Mouse (Mus musculus): ENCODE data around the gene Nfatc3. TPM values are rescaled to one million over a fixed set of nuclear protein-coding genes. Genes with fewer than 3 reads are reported as not detected.

Gene Nfatc3
- polyA plus RNA-seq, 1 experiment from 2014 or later, result 3.4 TPM

- Histone ChIP-seq H3K4me1 (replicated peaks) (no peaks in the 10 kb centered on the region), H3K9ac (no peak overlapping the region), H3K27ac (no peak overlapping the region), H3K9me3 (replicated peaks) (no peaks in the 10 kb centered on the region), H3K4me3 (no peak overlapping the region), H3K27me3 (no peaks in the 10 kb centered on the region), H3K4me2 (no peak overlapping the region), H3K36me3 (peaks cover 38% of the 10 kb centered on the region)
- WGBS, result 74% methylated on average over 3 of the region's 3 CpGs
- no peak for ATAC-seq (replicated peaks; ENCODE audit: insufficient number of reproducible peaks, insufficient read depth, low FRiP score, low read depth)
Measured at GRCm38 (mm10) chr8:106127054-106127453, 68.4 kb downstream of the Nfatc3 start.

- no peaks in the 10 kb centered on the region for H3K27me3 ChIP-seq
- ATAC-seq (replicated peaks; ENCODE audit: insufficient number of reproducible peaks, insufficient read depth, low FRiP score, low read depth), result no peak
- whole genome bisulfite sequencing, result 89% methylated on average over 10 of the region's 10 CpGs
Measured at GRCm38 (mm10) chr8:106127882-106128410, 69.3 kb downstream of the Nfatc3 start.

GRCm38 (mm10) chr8:106129232-106129930, 70.7 kb downstream of the Nfatc3 start:
- H3K36me3 ChIP-seq, result peaks cover 38% of the 10 kb centered on the region
- no peaks in the 10 kb centered on the region for H3K9me3 ChIP-seq (replicated peaks)
- H3K27me3 ChIP-seq, result peaks cover 6% of the 10 kb centered on the region; the same call in 1 of the 2 replicates
- H3K4me3 ChIP-seq, result no peak overlapping the region
- no peak overlapping the region for H3K9ac ChIP-seq
- no peak overlapping the region for H3K4me2 ChIP-seq
- H3K27ac ChIP-seq, result no peak overlapping the region
- ATAC-seq (replicated peaks; ENCODE audit: insufficient number of reproducible peaks, insufficient read depth, low FRiP score, low read depth), result no peak
- no peaks in the 10 kb centered on the region for H3K4me1 ChIP-seq (replicated peaks)

More at GRCm38 (mm10) chr8:106127882-106128410, 69.3 kb downstream of the Nfatc3 start:
- Histone ChIP-seq H3K9ac (no peak overlapping the region), H3K9me3 (replicated peaks) (no peaks in the 10 kb centered on the region), H3K4me3 (no peak overlapping the region), H3K4me1 (replicated peaks) (no peaks in the 10 kb centered on the region), H3K36me3 (peaks cover 42% of the 10 kb centered on the region), H3K4me2 (no peak overlapping the region), H3K27ac (no peak overlapping the region)

DNA sequence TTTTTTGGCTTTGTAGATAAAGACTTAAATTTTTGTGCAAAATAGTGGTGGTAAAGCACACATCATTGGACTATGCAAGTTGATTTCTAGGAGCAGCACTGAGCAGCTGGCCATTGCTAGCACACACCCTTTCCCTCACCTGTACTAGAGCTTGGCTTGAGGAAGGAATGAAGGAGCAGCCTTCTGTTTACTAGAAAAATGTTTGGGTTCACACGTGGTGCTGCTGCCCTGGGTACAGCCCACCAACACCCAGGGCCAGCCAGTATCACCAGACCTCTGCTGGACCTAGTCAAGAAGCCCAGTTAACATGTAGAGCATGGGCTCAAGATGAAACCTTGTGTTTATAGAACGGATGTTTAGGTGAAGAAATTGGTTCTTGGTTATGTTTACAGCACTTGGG, 71.4 kb downstream of the Nfatc3 start:
- ATAC-seq (replicated peaks; ENCODE audit: insufficient number of reproducible peaks, insufficient read depth, low FRiP score, low read depth), result no peak
- Histone ChIP-seq H3K4me2 (no peak overlapping the region), H3K9ac (no peak overlapping the region), H3K36me3 (peaks cover 38% of the 10 kb centered on the region), H3K27ac (no peak overlapping the region), H3K4me1 (replicated peaks) (no peaks in the 10 kb centered on the region; the same call in 1 of the 2 replicates), H3K9me3 (replicated peaks) (no peaks in the 10 kb centered on the region), H3K4me3 (no peak overlapping the region), H3K27me3 (peaks cover 12% of the 10 kb centered on the region)
- WGBS, result 82% methylated on average over 2 of the region's 2 CpGs

- H3K4me2 ChIP-seq, result no peak overlapping the region
- no peak overlapping the region for H3K27ac ChIP-seq
- no peak overlapping the region for H3K9ac ChIP-seq
- peaks cover 17% of the 10 kb centered on the region for H3K27me3 ChIP-seq
- H3K4me3 ChIP-seq, result no peak overlapping the region
- no peak for ATAC-seq (replicated peaks; ENCODE audit: insufficient number of reproducible peaks, insufficient read depth, low FRiP score, low read depth)
- H3K4me1 ChIP-seq (replicated peaks), result peaks cover under 1% of the 10 kb centered on the region; the same call in 1 of the 2 replicates
- H3K9me3 ChIP-seq (replicated peaks), result no peaks in the 10 kb centered on the region
- 82% methylated on average over 2 of the region's 2 CpGs for WGBS
- H3K36me3 ChIP-seq, result peaks cover 38% of the 10 kb centered on the region
Measured at GRCm38 (mm10) chr8:106130505-106130904, 71.9 kb downstream of the Nfatc3 start.

DNA sequence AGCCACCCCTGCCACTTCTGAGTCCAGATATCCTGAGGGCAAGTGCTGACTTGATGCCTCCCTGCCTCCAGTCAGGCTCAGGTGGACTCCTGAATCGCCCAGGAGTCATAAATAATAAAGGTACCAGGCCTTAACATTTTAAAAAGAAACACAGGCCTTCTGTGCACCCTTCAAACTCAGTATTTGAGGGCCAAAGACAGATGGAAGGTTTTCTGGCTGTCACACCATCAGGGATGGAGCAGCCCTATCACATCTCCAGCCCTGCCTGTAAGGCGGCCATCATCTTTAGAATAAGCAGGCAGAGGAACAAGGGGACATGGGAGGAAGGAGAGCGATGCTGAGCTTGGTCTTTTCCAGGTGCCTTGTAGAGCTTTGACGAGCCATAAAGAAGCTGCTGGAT, 72.4 kb downstream of the Nfatc3 start:
- H3K4me2 ChIP-seq, result no peak overlapping the region
- ATAC-seq (replicated peaks; ENCODE audit: insufficient number of reproducible peaks, insufficient read depth, low FRiP score, low read depth), result no peak
- H3K27ac ChIP-seq, result no peak overlapping the region
- peaks cover 5% of the 10 kb centered on the region for H3K4me1 ChIP-seq (replicated peaks)
- H3K36me3 ChIP-seq, result peaks cover 38% of the 10 kb centered on the region
- H3K9ac ChIP-seq, result no peak overlapping the region
- peaks cover 22% of the 10 kb centered on the region for H3K27me3 ChIP-seq
- no peaks in the 10 kb centered on the region for H3K9me3 ChIP-seq (replicated peaks)
- 93% methylated on average over 4 of the region's 4 CpGs for WGBS
- H3K4me3 ChIP-seq, result no peak overlapping the region

GRCm38 (mm10) chr8:106131488-106132222, 73.0 kb downstream of the Nfatc3 start:
- Histone ChIP-seq H3K9ac (no peak overlapping the region), H3K36me3 (peaks cover 38% of the 10 kb centered on the region), H3K4me3 (no peak overlapping the region), H3K4me1 (replicated peaks) (peaks cover 12% of the 10 kb centered on the region), H3K27ac (no peak overlapping the region), H3K27me3 (peaks cover 28% of the 10 kb centered on the region), H3K4me2 (no peak overlapping the region), H3K9me3 (replicated peaks) (no peaks in the 10 kb centered on the region)
- no peak for ATAC-seq (replicated peaks; ENCODE audit: insufficient number of reproducible peaks, insufficient read depth, low FRiP score, low read depth)
- 86% methylated on average over 7 of the region's 7 CpGs for WGBS

DNA sequence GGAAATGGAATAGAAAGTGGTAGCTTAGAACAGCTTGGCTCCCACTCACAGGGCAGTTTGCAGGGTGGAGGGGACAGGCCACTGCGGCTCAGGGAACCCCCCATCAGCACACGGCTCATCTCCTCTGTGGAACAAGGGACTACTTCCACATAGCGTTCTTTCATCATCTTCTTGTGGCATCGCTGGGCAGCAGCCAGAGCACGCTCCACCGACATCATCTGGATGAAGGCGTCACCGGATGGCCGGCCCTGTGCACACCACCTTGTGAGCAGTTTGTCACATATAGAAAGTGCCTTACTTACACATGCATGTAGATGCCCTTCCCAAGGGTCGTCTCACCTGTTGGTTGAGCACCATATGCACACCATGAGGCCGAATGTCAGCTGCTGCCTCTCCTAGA, 73.7 kb downstream of the Nfatc3 start:
- H3K27me3 ChIP-seq, result peaks cover 35% of the 10 kb centered on the region
- H3K36me3 ChIP-seq, result peaks cover 34% of the 10 kb centered on the region
- WGBS, result 88% methylated on average over 11 of the region's 11 CpGs

DNA sequence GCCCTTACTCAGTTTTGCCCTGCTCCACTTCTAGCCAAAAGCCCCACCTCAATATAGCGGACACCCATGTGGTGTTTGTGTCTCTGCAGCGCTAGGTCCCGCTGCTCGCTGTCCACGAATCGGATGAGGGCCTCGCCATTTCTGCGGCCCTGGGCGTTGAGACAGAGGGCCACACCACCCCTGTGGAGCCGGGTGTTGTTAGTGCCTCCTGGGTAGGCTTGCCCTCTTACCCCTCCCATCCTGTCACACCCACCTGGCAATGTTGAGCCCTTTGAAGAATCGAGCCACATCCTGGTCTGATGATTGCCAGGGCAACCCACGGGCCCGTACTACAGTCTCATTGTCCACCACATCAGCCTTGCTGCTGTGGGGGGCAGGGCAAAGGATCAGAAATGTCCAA, 74.9 kb downstream of the Nfatc3 start:
- Histone ChIP-seq H3K4me1 (replicated peaks) (peaks cover 26% of the 10 kb centered on the region), H3K9ac (no peak overlapping the region), H3K4me2 (no peak overlapping the region), H3K9me3 (replicated peaks) (no peaks in the 10 kb centered on the region), H3K27ac (no peak overlapping the region), H3K36me3 (peaks cover 22% of the 10 kb centered on the region), H3K4me3 (no peak overlapping the region), H3K27me3 (peaks cover 36% of the 10 kb centered on the region)
- WGBS, result 65% methylated on average over 13 of the region's 13 CpGs
- ATAC-seq (replicated peaks; ENCODE audit: insufficient number of reproducible peaks, insufficient read depth, low FRiP score, low read depth), result no peak

More for the DNA sequence above, 73.7 kb downstream of the Nfatc3 start:
- no peak for ATAC-seq (replicated peaks; ENCODE audit: insufficient number of reproducible peaks, insufficient read depth, low FRiP score, low read depth)
- no peak overlapping the region for H3K9ac ChIP-seq
- H3K4me3 ChIP-seq, result no peak overlapping the region
- H3K4me1 ChIP-seq (replicated peaks), result peaks cover 19% of the 10 kb centered on the region
- H3K4me2 ChIP-seq, result no peak overlapping the region
- no peak overlapping the region for H3K27ac ChIP-seq
- no peaks in the 10 kb centered on the region for H3K9me3 ChIP-seq (replicated peaks)

DNA sequence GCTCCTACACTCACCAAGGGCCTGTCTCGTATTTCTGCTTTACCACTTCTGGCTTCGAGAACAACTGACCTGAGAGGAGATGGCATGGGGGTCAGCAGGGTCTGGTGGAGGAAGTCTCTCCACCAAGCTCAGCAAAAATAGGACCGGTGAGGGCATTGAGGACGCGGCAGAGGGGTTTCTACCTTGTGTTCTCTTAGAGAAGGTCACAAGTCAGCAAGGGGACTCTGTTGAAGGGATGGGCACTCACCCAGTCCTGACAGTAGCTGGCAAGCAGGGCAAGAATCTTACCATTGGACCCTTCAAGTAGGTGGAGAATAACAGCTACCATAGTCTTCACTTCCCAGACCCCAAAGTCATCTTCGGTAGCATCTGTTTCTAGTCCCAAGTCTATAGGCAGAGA, 75.3 kb downstream of the Nfatc3 start:
- no peak overlapping the region for H3K4me3 ChIP-seq
- H3K9ac ChIP-seq, result no peak overlapping the region
- ATAC-seq (replicated peaks; ENCODE audit: insufficient number of reproducible peaks, insufficient read depth, low FRiP score, low read depth), result no peak
- no peak overlapping the region for H3K4me2 ChIP-seq
- peaks cover 18% of the 10 kb centered on the region for H3K36me3 ChIP-seq
- H3K4me1 ChIP-seq (replicated peaks), result peaks cover 27% of the 10 kb centered on the region
- peaks cover 36% of the 10 kb centered on the region for H3K27me3 ChIP-seq
- no peaks in the 10 kb centered on the region for H3K9me3 ChIP-seq (replicated peaks)
- no peak overlapping the region for H3K27ac ChIP-seq
- WGBS, result 75% methylated on average over 6 of the region's 6 CpGs

DNA sequence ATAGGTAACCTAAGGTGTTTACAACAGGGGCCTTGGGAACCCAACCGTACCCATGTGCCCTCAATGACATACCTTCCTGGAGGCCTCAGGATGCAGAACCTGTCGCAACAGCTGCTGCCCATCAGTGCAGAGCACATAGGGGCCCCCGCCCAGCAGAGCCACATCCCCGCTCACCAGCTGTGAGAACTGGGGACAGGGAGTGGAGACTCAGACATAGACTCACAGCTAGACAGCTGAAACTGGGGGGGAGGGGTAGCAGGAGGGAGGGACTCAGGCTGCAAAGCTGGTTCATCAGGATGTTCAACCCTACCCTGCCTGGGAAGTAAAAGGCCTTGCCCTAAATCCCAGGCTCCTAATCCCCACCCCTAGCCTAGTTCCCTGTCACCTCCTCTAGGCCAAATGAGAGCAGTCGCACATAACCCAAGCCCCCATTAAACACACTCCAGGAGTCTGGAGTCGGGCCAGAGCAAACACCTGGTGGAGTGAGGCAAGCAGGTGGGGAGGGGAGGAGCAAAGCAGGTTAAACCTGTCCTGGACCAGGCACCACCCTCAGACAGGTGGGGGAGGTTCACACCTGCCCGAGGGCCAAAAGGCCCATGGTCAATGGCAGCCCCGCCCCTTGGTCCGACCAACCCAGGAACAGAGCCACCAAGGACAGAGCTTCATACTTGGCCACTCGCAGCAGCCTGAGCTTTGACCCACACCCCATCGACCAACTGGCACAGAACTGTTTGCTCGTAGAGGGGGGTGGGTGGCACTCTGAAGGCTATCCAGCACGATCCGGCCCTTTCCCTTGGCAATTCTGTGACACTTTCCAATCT, 76.3 kb downstream of the Nfatc3 start:
- H3K9ac ChIP-seq, result no peak overlapping the region
- no peak overlapping the region for H3K27ac ChIP-seq
- H3K27me3 ChIP-seq, result peaks cover 36% of the 10 kb centered on the region
- peak overlapping the region; percentile 7; the same call in 1 of the 2 replicates for H3K4me2 ChIP-seq
- peaks cover 27% of the 10 kb centered on the region for H3K4me1 ChIP-seq (replicated peaks)
- H3K36me3 ChIP-seq, result peaks cover 12% of the 10 kb centered on the region
- H3K4me3 ChIP-seq, result no peak overlapping the region; the same call in 1 of the 2 replicates
- no peak; the same call in 1 of the 2 replicates for ATAC-seq (replicated peaks; ENCODE audit: insufficient number of reproducible peaks, insufficient read depth, low FRiP score, low read depth)
- WGBS, result 29% methylated on average over 14 of the region's 14 CpGs
- H3K9me3 ChIP-seq (replicated peaks), result no peaks in the 10 kb centered on the region

Measured in heart, embryonic 15.5 days (tissue).